Mouse (Mus musculus) hindbrain, embryonic 13.5 days (tissue): ENCODE data around the gene AB124611. TPM values are rescaled to one million over a fixed set of nuclear protein-coding genes. Genes with fewer than 3 reads are reported as not detected.
"Not testable (repeated sequence)": the region's sequence is repeated elsewhere in the genome, so short reads cannot be mapped to it uniquely, and the experiment has no call there.

ENCODE experiments used
- ATAC-seq: fragments of 200-750 bp; cut with Nextera tagmentation; 2 replicates; pipeline ENCODE4 v1.8.0; 2017; ENCODE audit warnings: moderate TSS enrichment; ENCODE audit not compliant: low FRiP score
- H3K27ac ChIP-seq: fragments of 300-500 bp; sonication (generic); 2 replicates; pipeline ENCODE4 v1.5.1; 2015; ENCODE audit warnings: inconsistent platforms, mild to moderate bottlenecking, moderate library complexity
- H3K27me3 ChIP-seq: fragments of 300-500 bp; sonication (generic); 2 replicates; pipeline ENCODE4 v1.6.1; 2015; ENCODE audit warnings: mild to moderate bottlenecking, inconsistent platforms
- H3K36me3 ChIP-seq: fragments of 300-500 bp; sonication (generic); 2 replicates; pipeline ENCODE4 v1.6.1; 2015; ENCODE audit warnings: mild to moderate bottlenecking, inconsistent platforms
- H3K4me1 ChIP-seq: fragments of 300-500 bp; sonication (generic); replicated peaks from 2 replicates; pipeline ENCODE4 v1.6.1; 2015; ENCODE audit warnings: inconsistent platforms
- H3K4me2 ChIP-seq: fragments of 300-500 bp; sonication (generic); 2 replicates; pipeline ENCODE4 v1.6.1; 2015; ENCODE audit warnings: inconsistent platforms, mild to moderate bottlenecking, moderate library complexity
- H3K4me3 ChIP-seq: fragments of 300-500 bp; sonication (generic); 2 replicates; pipeline ENCODE4 v1.5.1; 2015; ENCODE audit warnings: mild to moderate bottlenecking, inconsistent platforms
- H3K9ac ChIP-seq: fragments of 300-500 bp; sonication (generic); 2 replicates; pipeline ENCODE4 v1.6.1; 2015; ENCODE audit warnings: mild to moderate bottlenecking, inconsistent platforms
- H3K9me3 ChIP-seq: fragments of 300-500 bp; sonication (generic); 2 replicates; pipeline ENCODE4 v1.6.1; 2016; ENCODE audit warnings: inconsistent platforms
- whole genome bisulfite sequencing: fragments of 180-500 bp; shearing (Covaris S2); methylation state at CpG from one replicate; pipeline ENCODE4 v1.1.7; 2015; 5-methylcytosine and 5-hydroxymethylcytosine counted together
- polyA plus RNA-seq: library from polyadenylated mRNA; unstranded; fragments of >200 nt; fragmentation: Nextera tagmentation; extraction: Ambion mirVana; gene quantifications from 2 replicates; pipeline ENCODE4 v1.2.1, GENCODE M21; 2015

The AB124611 gene
- polyA plus RNA-seq, 1 experiment from 2014 or later = 3.8 TPM

DNA sequence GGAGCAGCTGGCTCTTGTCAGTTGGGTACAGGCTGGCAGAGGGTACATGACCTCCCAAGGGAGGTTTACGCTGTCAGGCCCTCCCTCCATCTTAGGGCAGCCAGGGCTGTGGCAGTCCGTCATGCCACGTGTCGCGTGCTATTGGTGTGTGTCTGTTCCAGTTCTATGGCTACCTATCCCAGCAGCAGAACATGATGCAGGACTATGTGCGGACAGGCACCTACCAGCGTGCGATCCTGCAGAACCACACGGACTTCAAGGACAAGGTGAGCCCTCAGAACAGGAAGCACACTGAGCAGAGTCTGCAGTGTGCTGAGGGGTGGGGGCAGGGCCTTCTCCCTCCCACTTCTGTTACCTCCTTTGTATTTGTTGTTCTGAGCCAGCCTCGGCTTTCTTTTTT, 49.3 kb downstream of the AB124611 start:
- 95% methylated on average over 10 of the region's 10 CpGs for WGBS
- Histone ChIP-seq H3K4me1 (no peaks in the 10 kb centered on the region), H3K27me3 (no peaks in the 10 kb centered on the region), H3K36me3 (peaks cover 88% of the 10 kb centered on the region), H3K4me2 (no peak overlapping the region), H3K27ac (no peak overlapping the region), H3K4me3 (no peak overlapping the region), H3K9ac (no peak overlapping the region), H3K9me3 (no peaks in the 10 kb centered on the region)
- no peak for ATAC-seq

DNA sequence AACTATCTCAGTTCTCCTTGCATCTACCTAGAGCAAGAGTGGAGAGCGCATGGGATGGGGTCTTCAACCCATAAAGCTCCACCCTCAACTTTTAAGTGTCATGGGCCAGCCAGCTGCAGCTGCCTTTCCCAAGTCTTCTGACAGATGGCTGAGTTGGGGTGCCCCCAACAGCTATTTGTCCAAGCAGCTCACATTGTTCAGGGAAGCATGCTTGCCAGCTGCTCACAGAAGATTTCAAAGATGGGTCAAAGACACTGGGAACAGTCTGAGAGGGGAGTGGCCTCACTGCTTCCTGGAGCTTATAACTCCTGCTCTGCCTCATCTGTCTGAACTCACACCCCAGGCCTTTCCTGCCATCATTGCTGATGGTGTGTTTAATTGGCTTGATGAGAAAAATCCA, 50.3 kb downstream of the AB124611 start:
- Histone ChIP-seq H3K36me3 (peaks cover 89% of the 10 kb centered on the region), H3K27me3 (no peaks in the 10 kb centered on the region), H3K9me3 (no peaks in the 10 kb centered on the region), H3K27ac (no peak overlapping the region), H3K4me3 (no peak overlapping the region), H3K9ac (no peak overlapping the region), H3K4me1 (no peaks in the 10 kb centered on the region), H3K4me2 (no peak overlapping the region)
- ATAC-seq = no peak
- WGBS = 80% methylated on average over 1 of the region's 1 CpGs

DNA sequence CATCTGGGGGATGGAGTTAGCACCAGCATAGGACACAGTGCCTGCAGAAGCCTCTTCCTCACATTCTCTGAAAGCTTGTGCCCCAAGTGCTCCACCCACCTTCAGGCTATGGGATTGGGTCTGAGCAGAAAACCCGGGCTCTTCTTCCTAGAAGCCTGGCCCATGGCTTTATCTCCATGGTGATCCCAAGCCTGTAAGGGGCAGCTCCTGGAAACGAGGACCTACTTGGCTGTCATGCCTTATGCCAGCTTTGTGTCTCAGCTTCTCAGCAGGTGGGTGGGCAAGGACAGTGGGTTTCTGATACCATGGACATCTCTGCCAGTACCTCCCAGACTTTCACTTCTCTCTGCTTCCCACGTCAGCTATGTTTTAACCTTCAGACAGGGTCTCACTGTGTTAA, 52.2 kb downstream of the AB124611 start:
- H3K4me2 ChIP-seq = no peak overlapping the region
- no peaks in the 10 kb centered on the region for H3K27me3 ChIP-seq
- WGBS = 67% methylated on average over 3 of the region's 3 CpGs
- H3K27ac ChIP-seq = no peak overlapping the region
- H3K9me3 ChIP-seq = no peaks in the 10 kb centered on the region
- peaks cover 90% of the 10 kb centered on the region for H3K36me3 ChIP-seq
- no peak for ATAC-seq
- no peak overlapping the region for H3K9ac ChIP-seq
- no peaks in the 10 kb centered on the region for H3K4me1 ChIP-seq
- H3K4me3 ChIP-seq = no peak overlapping the region

DNA sequence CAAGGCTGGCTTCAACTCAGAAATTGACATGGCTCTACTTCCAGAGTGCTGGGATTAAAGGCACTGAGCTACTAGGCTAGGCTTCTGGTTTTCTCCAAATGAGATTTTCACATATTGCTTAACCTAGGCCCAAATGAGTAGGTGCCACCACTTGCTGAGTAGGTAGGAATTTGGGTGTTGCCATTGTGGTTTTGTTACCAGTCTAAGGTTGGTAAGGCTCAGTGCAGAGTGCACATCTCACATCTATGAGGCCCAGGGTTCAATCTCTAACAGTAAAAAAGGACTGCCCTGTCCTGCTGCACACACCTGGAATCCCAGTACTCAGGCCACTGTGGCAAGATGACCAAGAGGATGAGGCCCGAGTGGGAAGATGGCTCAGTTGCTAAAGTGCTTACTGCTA, 59.4 kb downstream of the AB124611 start:
- no peak overlapping the region for H3K4me2 ChIP-seq
- peaks cover 97% of the 10 kb centered on the region for H3K36me3 ChIP-seq
- 96% methylated on average over 1 of the region's 1 CpGs for WGBS
- H3K4me1 ChIP-seq = no peaks in the 10 kb centered on the region
- H3K4me3 ChIP-seq = no peak overlapping the region
- H3K9ac ChIP-seq = no peak overlapping the region
- ATAC-seq = no peak
- no peak overlapping the region for H3K27ac ChIP-seq
- no peaks in the 10 kb centered on the region for H3K27me3 ChIP-seq
- H3K9me3 ChIP-seq = no peaks in the 10 kb centered on the region

DNA sequence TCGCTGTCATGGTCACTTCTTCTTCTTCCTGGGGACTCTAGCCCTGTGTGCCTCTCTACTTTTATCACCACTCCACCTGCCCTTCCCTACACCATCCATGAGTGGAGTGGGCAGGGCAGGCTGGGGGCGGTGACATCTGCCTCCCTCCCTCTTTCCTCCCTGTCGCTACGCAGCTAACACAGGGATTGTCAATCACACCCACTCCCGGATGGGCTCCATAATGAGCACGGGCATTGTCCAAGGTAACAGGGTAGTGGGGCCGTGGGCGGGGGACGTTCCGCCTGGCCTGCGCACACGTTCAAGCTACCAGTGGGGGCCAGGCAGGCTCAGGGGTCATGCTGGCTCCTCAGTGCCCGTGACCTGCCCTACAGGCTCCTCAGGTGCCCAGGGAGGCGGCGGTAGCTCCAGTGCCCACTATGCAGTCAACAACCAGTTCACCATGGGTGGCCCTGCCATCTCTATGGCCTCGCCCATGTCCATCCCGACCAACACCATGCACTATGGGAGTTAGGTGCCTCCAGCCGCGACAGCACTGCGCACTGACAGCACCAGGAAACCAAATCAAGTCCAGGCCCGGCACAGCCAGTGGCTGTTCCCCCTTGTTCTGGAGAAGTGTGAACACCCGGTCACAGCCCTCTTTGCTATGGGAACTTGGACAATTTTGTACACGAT, 61.8 kb downstream of the AB124611 start:
- WGBS = 87% methylated on average over 23 of the region's 23 CpGs
- no peak overlapping the region for H3K9ac ChIP-seq
- no peak overlapping the region for H3K4me3 ChIP-seq
- no peak overlapping the region for H3K27ac ChIP-seq
- peaks cover 16% of the 10 kb centered on the region for H3K4me1 ChIP-seq
- ATAC-seq = no peak
- no peaks in the 10 kb centered on the region for H3K9me3 ChIP-seq
- H3K4me2 ChIP-seq = no peak overlapping the region
- peaks cover 74% of the 10 kb centered on the region for H3K36me3 ChIP-seq
- no peaks in the 10 kb centered on the region for H3K27me3 ChIP-seq

DNA sequence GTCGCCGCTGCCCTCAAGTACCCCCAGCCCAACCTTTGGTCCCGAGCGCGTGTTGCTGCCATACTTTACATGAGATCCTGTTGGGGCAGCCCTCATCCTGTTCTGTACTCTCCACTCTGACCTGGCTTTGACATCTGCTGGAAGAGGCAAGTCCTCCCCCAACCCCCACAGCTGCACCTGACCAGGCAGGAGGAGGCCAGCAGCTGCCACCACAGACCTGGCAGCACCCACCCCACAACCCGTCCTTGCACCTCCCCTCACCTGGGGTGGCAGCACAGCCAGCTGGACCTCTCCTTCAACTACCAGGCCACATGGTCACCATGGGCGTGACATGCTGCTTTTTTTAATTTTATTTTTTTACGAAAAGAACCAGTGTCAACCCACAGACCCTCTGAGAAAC, 62.4 kb downstream of the AB124611 start:
- H3K9me3 ChIP-seq = no peaks in the 10 kb centered on the region
- ATAC-seq = no peak
- peaks cover 68% of the 10 kb centered on the region for H3K36me3 ChIP-seq
- H3K9ac ChIP-seq = no peak overlapping the region
- H3K4me3 ChIP-seq = no peak overlapping the region
- no peak overlapping the region for H3K27ac ChIP-seq
- WGBS = 92% methylated on average over 8 of the region's 8 CpGs
- H3K4me1 ChIP-seq = peaks cover 17% of the 10 kb centered on the region
- H3K27me3 ChIP-seq = no peaks in the 10 kb centered on the region
- H3K4me2 ChIP-seq = no peak overlapping the region

DNA sequence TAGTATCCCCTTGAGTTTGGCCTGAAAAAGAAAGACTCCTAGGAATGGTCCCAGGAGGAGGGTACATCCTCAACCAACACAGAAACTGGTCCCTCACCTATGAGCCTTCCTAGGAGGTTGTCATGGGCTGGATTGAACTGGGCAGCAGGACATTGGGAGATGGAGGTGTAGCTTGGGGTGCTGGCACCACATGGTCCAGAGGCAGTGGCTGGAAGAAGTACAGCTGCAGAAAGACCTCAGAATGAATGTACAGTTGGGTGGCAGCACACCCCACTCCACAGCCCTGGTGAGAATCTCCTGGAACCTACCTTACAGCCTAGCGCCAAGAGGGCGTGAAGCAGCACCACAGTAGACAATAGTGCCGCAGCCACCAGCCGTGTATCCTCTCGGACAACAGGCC, 63.6 kb downstream of the AB124611 start:
- H3K27ac ChIP-seq = no peak overlapping the region

DNA sequence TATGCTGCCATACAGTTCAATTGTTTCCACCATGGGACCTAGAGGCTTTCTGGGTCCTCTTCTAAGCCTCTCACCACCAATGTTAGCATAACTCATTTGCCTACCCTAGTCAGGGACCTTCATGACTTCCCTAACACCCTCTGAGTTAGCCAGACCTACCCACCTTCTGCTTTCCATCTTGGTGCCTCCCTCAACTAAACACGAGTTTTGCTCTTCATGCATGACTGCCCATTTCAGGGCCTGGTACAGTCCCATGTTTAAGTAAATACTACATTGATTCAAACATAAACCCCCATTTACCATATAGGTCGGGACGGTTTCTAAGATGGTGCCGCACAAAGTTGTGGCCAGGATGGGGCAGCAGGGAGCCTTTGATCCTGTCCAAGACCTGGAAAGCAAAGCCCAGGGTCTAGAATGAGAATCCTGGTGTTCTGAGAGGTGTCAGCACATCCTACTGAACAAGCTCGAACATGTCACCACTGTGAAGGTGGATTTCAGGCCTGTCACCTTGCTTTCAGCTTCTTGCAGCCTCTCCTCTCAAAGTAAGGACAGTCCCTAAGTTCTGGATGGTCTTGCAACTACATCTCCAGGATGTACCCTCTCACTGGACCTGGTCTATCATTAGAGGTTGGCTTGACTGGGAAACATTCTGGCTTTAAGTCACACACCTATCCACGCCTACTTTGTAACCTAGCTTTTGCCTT, 65.3 kb downstream of the AB124611 start:
- Histone ChIP-seq H3K27me3 (no peaks in the 10 kb centered on the region), H3K4me3 (no peak overlapping the region), H3K9me3 (no peaks in the 10 kb centered on the region), H3K9ac (no peak overlapping the region), H3K4me1 (peaks cover 39% of the 10 kb centered on the region), H3K27ac (no peak overlapping the region), H3K36me3 (peaks cover 54% of the 10 kb centered on the region), H3K4me2 (peak overlapping the region; percentile 98)
- 82% methylated on average over 6 of the region's 6 CpGs for WGBS
- ATAC-seq = no peak

More for the DNA sequence above, 63.6 kb downstream of the AB124611 start:
- Histone ChIP-seq H3K27me3 (no peaks in the 10 kb centered on the region), H3K4me2 (no peak overlapping the region), H3K9ac (no peak overlapping the region), H3K4me3 (no peak overlapping the region), H3K9me3 (no peaks in the 10 kb centered on the region), H3K36me3 (peaks cover 57% of the 10 kb centered on the region), H3K4me1 (peaks cover 29% of the 10 kb centered on the region)
- ATAC-seq = no peak
- 94% methylated on average over 5 of the region's 5 CpGs for WGBS

GRCm38 (mm10) chr9:21591831-21592702, 66.1 kb downstream of the AB124611 start:
- Histone ChIP-seq H3K36me3 (peaks cover 53% of the 10 kb centered on the region), H3K27me3 (no peaks in the 10 kb centered on the region), H3K9me3 (no peaks in the 10 kb centered on the region), H3K9ac (peak overlapping the region; percentile 95), H3K4me2 (peak overlapping the region; percentile 98), H3K4me3 (peak overlapping the region; percentile 98), H3K27ac (peak overlapping the region; percentile 92), H3K4me1 (peaks cover 39% of the 10 kb centered on the region)
- 22% methylated on average over 17 of the region's 17 CpGs for WGBS
- ATAC-seq = peak; percentile 85

- Histone ChIP-seq H3K9ac (peak within 1 kb of the TSS; percentile 95), H3K36me3 (peaks cover 46% of the 10 kb centered on the region), H3K4me3 (peak within 1 kb of the TSS; percentile 98), H3K27me3 (no peaks in the 10 kb centered on the region), H3K27ac (peak within 1 kb of the TSS; percentile 92), H3K4me1 (peaks cover 39% of the 10 kb centered on the region), H3K4me2 (peak within 1 kb of the TSS; percentile 98), H3K9me3 (no peaks in the 10 kb centered on the region)
- WGBS = under 1% methylated on average over 30 of the region's 30 CpGs
- ATAC-seq = peak; percentile 95
These were observed 66.7 kb downstream of the AB124611 start, which contains the start of the genes Timm29 and Yipf2 for GRCm38 (mm10) chr9:21592703-21593121. Gene Timm29 (plus strand): TSS chr9:21592722. Gene Yipf2 (minus strand): TSS chr9:21592828.

GRCm38 (mm10) chr9:21593122-21593721, 67.2 kb downstream of the AB124611 start:
- Histone ChIP-seq H3K36me3 (peaks cover 41% of the 10 kb centered on the region), H3K27me3 (no peaks in the 10 kb centered on the region), H3K27ac (peak overlapping the region; percentile 92), H3K9ac (peak overlapping the region; percentile 95), H3K4me2 (peak overlapping the region; percentile 98), H3K9me3 (no peaks in the 10 kb centered on the region), H3K4me3 (peak overlapping the region; percentile 98), H3K4me1 (peaks cover 39% of the 10 kb centered on the region)
- ATAC-seq = peak; percentile 63
- WGBS = 2% methylated on average over 68 of the region's 69 CpGs

- peak overlapping the region; percentile 95; the same call in 1 of the 2 replicates for H3K9ac ChIP-seq
- ATAC-seq, H3K9me3 ChIP-seq, H3K27ac ChIP-seq, H3K27me3 ChIP-seq: not testable (repeated sequence)
- 87% methylated on average over 8 of the region's 8 CpGs for WGBS
- peaks cover 39% of the 10 kb centered on the region for H3K4me1 ChIP-seq
- peak overlapping the region; percentile 98 for H3K4me3 ChIP-seq
- H3K36me3 ChIP-seq = peaks cover 30% of the 10 kb centered on the region
- H3K4me2 ChIP-seq = peak overlapping the region; percentile 98
These were observed 68.4 kb downstream of the AB124611 start for GRCm38 (mm10) chr9:21594350-21594749.
